Mouse (Mus musculus) retina, adult 2 months (tissue): ENCODE measurements around the gene Zfp72.

Experiments used
- DNase-seq: peaks from one replicate; pipeline ENCODE4 v3.0.0-alpha.2; 2012; ENCODE audit warnings: low read depth, low spot score

Gene Zfp72

GRCm38 (mm10) chr13:74390371-74390990, at the start of gene Zfp72:
Gene Zfp72 (minus strand): TSS chr13:74390836.
- peak; percentile 29 for DNase-seq

- DNase-seq = no peak
Measured at GRCm38 (mm10) chr13:74439895-74440294, 49.3 kb upstream of the Zfp72 start.

GRCm38 (mm10) chr13:74399298-74399839, 8.7 kb upstream of the Zfp72 start, which contains the start of gene Ftl1-ps1:
Gene Ftl1-ps1 (plus strand): TSS chr13:74399694.
- no peak for DNase-seq

GRCm38 (mm10) chr13:74391156-74391555, 520 bp upstream of the Zfp72 start:
- no peak for DNase-seq

- DNase-seq = no peak
Measured at GRCm38 (mm10) chr13:74389730-74390129, 906 bp downstream of the Zfp72 start.

- no peak for DNase-seq
Measured at GRCm38 (mm10) chr13:74382289-74382688, 8.3 kb downstream of the Zfp72 start.

GRCm38 (mm10) chr13:74381533-74382276, 8.9 kb downstream of the Zfp72 start:
- DNase-seq = no peak

- DNase-seq = no peak
Measured at GRCm38 (mm10) chr13:74363859-74364235, 26.8 kb downstream of the Zfp72 start, which contains the start of gene Lrrc14b. Gene Lrrc14b (minus strand): TSS chr13:74364005.

- DNase-seq = no peak
Measured at GRCm38 (mm10) chr13:74363176-74363858, 27.3 kb downstream of the Zfp72 start.

GRCm38 (mm10) chr13:74362218-74362617, 28.4 kb downstream of the Zfp72 start:
- no peak for DNase-seq

- no peak for DNase-seq
Measured at GRCm38 (mm10) chr13:74356491-74356890, 34.1 kb downstream of the Zfp72 start.

- no peak for DNase-seq
Measured at GRCm38 (mm10) chr13:74350435-74350906, 40.2 kb downstream of the Zfp72 start.

- peak; percentile 96 for DNase-seq
Measured at GRCm38 (mm10) chr13:74349566-74350434, 40.8 kb downstream of the Zfp72 start, which contains the start of the genes Sdha and Ccdc127. Gene Sdha (minus strand): TSS chr13:74350280. Gene Ccdc127 (plus strand): TSS chr13:74350309.

GRCm38 (mm10) chr13:74341036-74341435, 49.6 kb downstream of the Zfp72 start:
- no peak for DNase-seq

- no peak for DNase-seq
Measured at GRCm38 (mm10) chr13:74329321-74329720, 61.3 kb downstream of the Zfp72 start.
